Mouse (Mus musculus) embryonic stem cell, embryonic (primary cell): ENCODE measurements around the gene Siae.

Source experiments
- CTCF ChIA-PET, 4 experiments: fragments of 300-600 bp in 2 of 4; fragments of 350-600 bp in 2 of 4; sonication (Branson Sonifier 250); formaldehyde crosslinking; loops; one replicate each; lab custom pipeline; 2022; ENCODE audit warnings: inconsistent platforms in 2 of 4; lab: Charles Lee
- POLR2A ChIA-PET, 4 experiments: fragments of 300-600 bp in 2 of 4; fragments of 350-600 bp in 2 of 4; sonication (Branson Sonifier 250); formaldehyde crosslinking; loops; one replicate each; lab custom pipeline; 2022; ENCODE audit warnings: antibody characterized with exemption in 4 of 4, inconsistent platforms in 1 of 4; lab: Charles Lee

The Siae gene

GRCm38 (mm10) chr9:37666045-37666444 lies 110.5 kb downstream of the Siae start:
- POLR2A ChIA-PET: interaction anchor here in 2 of 4 experiments (0.5 to 1.0 kb wide), 3 partner anchors 9 to 180 kb away, joined by 3 to 13 read pairs (median 4); partner anchors contain the start of gene Tbrg1 (in 1 of the 2)
- CTCF ChIA-PET: no interaction called here

GRCm38 (mm10) chr9:37669115-37669514 lies 113.6 kb downstream of the Siae start, which contains the start of gene Panx3:
TSS of gene Panx3 (minus strand) at chr9:37669235.
- ChIA-PET POLR2A (no interaction called here), CTCF (interaction anchor here in 1 of 4 experiments (2.0 kb wide), 1 partner anchor 239 kb away, joined by 4 read pairs; no protein-coding TSS in a partner anchor)

- POLR2A ChIA-PET: interaction anchor here in 1 of 4 experiments (0.6 kb wide), 1 partner anchor 196 kb away, joined by 3 read pairs; no protein-coding TSS in a partner anchor
- CTCF ChIA-PET: no interaction called here
Measured at GRCm38 (mm10) chr9:37669678-37670077, 114.2 kb downstream of the Siae start.

GRCm38 (mm10) chr9:37670261-37670660 lies 114.8 kb downstream of the Siae start:
- ChIA-PET POLR2A (interaction anchor here in 2 of 4 experiments (0.6 kb wide), 2 partner anchors 194 to 196 kb away, joined by 3 to 4 read pairs; no protein-coding TSS in a partner anchor), CTCF (no interaction called here)

GRCm38 (mm10) chr9:37675287-37675686 lies 119.8 kb downstream of the Siae start:
- ChIA-PET POLR2A (no interaction called here), CTCF (no interaction called here)

GRCm38 (mm10) chr9:37681123-37681522 lies 125.6 kb downstream of the Siae start:
- ChIA-PET POLR2A (no interaction called here), CTCF (no interaction called here)

- CTCF ChIA-PET: no interaction called here
- POLR2A ChIA-PET: no interaction called here
Measured at GRCm38 (mm10) chr9:37687288-37687940, 131.9 kb downstream of the Siae start.

GRCm38 (mm10) chr9:37687941-37688303 lies 132.4 kb downstream of the Siae start:
- POLR2A ChIA-PET: no interaction called here

GRCm38 (mm10) chr9:37689970-37690686 lies 134.6 kb downstream of the Siae start:
- ChIA-PET CTCF (interaction anchor here in 3 of 4 experiments (0.6 to 2.2 kb wide), 9 partner anchors 10 to 769 kb away, joined by 3 to 10 read pairs (median 3); partner anchors contain the start of gene Olfr874 (in 1 of the 3)), POLR2A (no interaction called here)

More at GRCm38 (mm10) chr9:37687941-37688303, 132.4 kb downstream of the Siae start:
- CTCF ChIA-PET: interaction anchor here in 1 of 4 experiments (0.6 kb wide), 1 partner anchor 526 kb away, joined by 3 read pairs; no protein-coding TSS in a partner anchor
